Mouse (Mus musculus) brain, adult 2 months (tissue): ENCODE measurements at regions not wholly inside any gene's neighbourhood (a gene's known extent, or its start where the extent isn't known, plus 50 kb on each side); places are given as distances from the start of the nearest gene placed in this dataset.
"Not testable (repeated sequence)": the region's sequence is repeated elsewhere in the genome, so short reads cannot be mapped to it uniquely, and the experiment has no call there.

Experiments
- DNase-seq: peaks from one replicate; pipeline ENCODE4 v3.0.0; 2011; ENCODE audit warnings: low read depth, low spot score

GRCm38 (mm10) chr12:45287759-45288158, 213.2 kb upstream of the Stxbp6 start:
- no peak for DNase-seq

GRCm38 (mm10) chr12:45256309-45256708, 181.8 kb upstream of the Stxbp6 start:
- no peak for DNase-seq

GRCm38 (mm10) chr12:45211131-45211530, 136.6 kb upstream of the Stxbp6 start:
- no peak for DNase-seq

- no peak for DNase-seq
These were observed 120.9 kb upstream of the Stxbp6 start for GRCm38 (mm10) chr12:45195304-45195920.

DNA sequence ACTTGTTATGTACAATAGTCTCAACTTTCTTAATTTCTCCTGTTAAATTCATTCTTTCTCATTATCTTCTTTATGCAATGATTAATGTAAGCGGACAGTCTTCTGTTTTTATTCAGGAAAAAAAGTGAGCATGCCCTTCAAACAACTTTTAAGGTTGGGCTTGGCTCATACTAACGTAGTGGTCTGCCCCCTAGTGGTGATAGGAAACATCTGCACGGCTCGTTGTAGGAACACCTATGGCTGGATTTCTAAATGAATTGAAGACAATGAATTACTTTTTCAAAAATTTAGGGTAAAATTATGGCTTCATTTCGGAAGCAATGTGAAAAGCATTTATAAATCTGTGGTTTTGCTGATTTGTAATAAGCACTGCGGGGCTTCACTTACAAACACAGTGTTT, 112.6 kb upstream of the Stxbp6 start:
- peak; percentile 73 for DNase-seq

DNA sequence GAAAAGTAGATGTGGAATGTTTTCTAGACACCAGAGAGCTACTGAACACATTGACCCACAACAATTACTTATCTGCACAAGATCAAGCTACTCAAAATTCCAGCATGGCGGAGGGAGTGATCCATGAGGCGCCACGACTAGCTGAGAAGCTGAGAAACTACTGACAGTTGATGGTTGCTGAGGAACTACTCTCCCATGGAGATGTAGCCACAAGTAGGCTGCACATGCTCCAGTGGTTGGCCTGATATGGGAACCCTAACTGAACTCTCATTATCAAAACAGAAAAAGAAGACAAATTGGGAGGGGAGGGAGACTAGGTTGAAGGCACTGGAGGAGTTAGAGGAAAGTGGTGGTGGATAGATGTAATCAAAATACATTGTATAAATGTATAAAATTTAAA, 110.0 kb upstream of the Stxbp6 start:
- no peak for DNase-seq

GRCm38 (mm10) chr12:45177454-45177853, 102.9 kb upstream of the Stxbp6 start:
- peak; percentile 61 for DNase-seq

GRCm38 (mm10) chr12:45175259-45175658, 100.8 kb upstream of the Stxbp6 start:
- DNase-seq = not testable (repeated sequence)

DNA sequence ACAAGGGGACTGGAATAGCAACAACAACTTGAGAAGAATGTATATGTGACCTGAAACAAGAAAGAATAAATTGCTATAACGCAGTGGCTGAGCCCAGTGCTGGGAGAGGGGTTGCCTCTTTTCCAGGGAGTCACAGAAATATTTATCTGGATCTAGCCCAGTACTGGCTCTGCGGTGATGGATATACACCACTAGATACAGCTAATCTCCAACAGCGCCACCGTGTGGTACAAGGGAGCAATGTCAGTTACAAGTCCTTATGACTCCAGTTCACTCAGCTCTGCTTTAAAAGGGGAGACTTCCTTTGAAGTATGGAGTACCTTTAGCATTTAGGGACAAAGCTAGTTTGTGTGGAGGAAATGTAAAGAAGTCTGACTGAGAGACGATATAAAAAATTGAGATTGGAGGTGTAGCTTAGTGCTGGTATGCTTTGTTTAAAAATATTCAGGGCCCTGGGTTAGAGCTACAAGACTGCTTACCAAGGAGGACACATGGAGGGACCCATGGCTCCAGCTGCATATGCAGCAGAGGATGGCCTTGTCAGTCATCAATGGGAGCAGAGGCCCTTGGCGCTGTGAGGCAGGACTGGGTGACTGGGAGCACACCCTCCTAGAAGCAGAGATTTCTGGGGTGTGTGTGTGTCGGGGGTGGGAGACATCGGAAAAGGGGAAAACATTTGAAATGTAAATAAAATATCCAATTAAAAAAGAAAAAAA, 97.6 kb upstream of the Stxbp6 start:
- DNase-seq = peak; percentile 93

- DNase-seq = peak; percentile 68
These were observed 87.5 kb upstream of the Stxbp6 start for GRCm38 (mm10) chr12:45162011-45162410.

- not testable (repeated sequence) for DNase-seq
These were observed 87.1 kb upstream of the Stxbp6 start for GRCm38 (mm10) chr12:45161581-45161980.

DNA sequence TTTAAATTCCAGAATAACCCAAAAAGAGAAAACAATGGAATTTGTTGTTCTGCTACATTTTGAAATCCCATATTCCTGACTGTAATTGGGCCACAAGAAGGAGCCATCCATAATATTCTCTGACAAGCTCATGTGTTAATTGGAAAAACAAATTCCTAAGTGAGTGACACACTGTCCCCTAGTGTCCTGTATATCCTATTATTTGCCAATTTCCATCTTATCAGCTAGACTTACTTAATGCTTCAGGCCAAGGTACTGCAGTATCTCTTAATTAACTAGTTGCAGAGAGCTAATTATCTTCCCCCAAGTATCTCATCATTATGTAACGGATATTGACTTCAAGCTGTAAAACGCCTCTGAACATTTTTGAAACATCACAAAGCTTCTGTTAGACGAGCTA, 84.5 kb upstream of the Stxbp6 start:
- peak; percentile 21 for DNase-seq

DNA sequence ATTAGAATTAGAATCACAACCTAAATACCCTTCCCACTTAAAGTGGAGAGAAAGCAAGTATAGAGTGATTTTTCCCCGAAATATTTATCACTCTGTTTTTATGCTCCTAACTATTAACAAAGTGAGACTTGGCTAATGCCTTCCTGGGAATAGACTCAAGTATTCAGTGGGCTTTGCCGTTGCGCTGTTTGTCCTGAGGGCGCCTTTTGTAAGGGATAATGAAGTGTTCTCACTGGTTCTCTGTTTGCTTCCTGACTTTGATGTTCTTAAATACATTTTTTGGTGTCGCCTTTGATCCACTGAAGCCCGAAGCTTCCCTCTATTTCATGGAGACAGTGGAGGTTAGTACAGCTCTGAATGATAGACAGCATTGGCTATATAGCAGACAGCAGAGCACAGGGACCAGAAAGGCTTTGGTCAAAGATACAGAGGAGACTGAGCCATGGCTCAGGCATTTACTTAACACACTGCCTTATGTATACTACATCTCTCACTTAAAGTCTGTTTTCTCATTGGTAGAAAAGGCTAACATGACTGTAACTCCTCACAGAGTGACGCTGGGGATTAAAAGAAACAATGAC, 63.0 kb upstream of the Stxbp6 start:
- no peak for DNase-seq

- DNase-seq = no peak
These were observed 58.9 kb upstream of the Stxbp6 start for GRCm38 (mm10) chr12:45133415-45133814.

- DNase-seq = no peak
These were observed 56.6 kb upstream of the Stxbp6 start for GRCm38 (mm10) chr12:45131139-45131538.

DNA sequence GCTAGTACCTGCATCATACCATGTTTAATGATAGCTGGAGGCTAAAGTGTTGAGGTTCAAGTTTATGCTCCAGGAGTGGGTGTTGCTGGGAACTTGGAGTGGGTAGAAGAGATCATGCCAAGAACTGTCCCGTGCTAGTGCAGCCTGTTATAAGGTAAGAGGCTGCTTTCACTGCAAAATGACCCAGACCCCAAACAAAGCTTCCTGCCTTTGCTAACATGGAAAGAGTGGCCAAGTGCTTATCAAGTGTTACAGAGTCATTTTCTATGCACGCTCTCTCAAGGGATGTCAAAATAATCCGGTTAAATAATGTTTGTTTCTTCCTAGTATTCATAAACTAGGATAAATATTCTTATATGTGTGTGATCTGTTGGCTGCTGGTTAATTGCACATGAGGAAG, 51.4 kb upstream of the Stxbp6 start:
- peak; percentile 9 for DNase-seq
